Mouse (Mus musculus): ENCODE results near the gene Eml2. TPM values are rescaled to one million over a fixed set of nuclear protein-coding genes. Genes with fewer than 3 reads are reported as not detected.

Eml2 gene
- polyA plus RNA-seq, 1 experiment from 2014 or later: 7.3 TPM

DNA sequence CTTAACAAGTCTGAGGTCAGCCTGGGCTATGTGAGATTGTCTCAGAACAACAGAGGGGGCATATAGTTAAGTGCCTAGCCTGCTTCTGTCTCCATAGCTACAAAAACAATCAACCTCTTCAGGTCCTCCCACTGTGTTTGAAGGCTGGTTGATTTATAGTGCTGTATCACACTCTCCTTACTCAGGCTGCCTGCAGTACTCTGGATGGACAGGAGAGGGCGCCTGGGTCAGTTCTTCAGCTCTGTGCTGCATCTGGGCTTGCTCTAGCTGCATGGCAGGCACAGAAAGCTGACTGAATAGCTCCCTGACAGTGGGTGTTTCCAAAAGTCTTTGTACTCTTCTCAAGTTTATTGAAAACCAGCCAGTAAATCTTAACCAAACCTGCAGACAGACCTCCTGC is 63.2 kb downstream of the Eml2 start:
- peak; percentile 90 for ATAC-seq
- no peak overlapping the region for H3K4me3 ChIP-seq (replicated peaks)
- WGBS: 0% methylated on average over 1 of the region's 1 CpGs
- H3K36me3 ChIP-seq: no peaks in the 10 kb centered on the region
- no peaks in the 10 kb centered on the region for H3K9me3 ChIP-seq
- H3K9ac ChIP-seq: no peak overlapping the region
- no peaks in the 10 kb centered on the region for H3K27me3 ChIP-seq (replicated peaks)
- H3K4me1 ChIP-seq (replicated peaks): peaks cover 19% of the 10 kb centered on the region
- H3K27ac ChIP-seq: no peak overlapping the region; the same call in 1 of the 2 replicates
- H3K4me2 ChIP-seq (replicated peaks): no peak overlapping the region

- peaks cover 3% of the 10 kb centered on the region for H3K36me3 ChIP-seq
- ATAC-seq: peak; percentile 60
- 61% methylated on average over 4 of the region's 4 CpGs for WGBS
- no peak overlapping the region for H3K9ac ChIP-seq
- no peaks in the 10 kb centered on the region for H3K9me3 ChIP-seq
- H3K27me3 ChIP-seq (replicated peaks): no peaks in the 10 kb centered on the region
- no peak overlapping the region for H3K4me3 ChIP-seq (replicated peaks)
- no peak overlapping the region for H3K27ac ChIP-seq
- no peak overlapping the region for H3K4me2 ChIP-seq (replicated peaks)
- peaks cover 19% of the 10 kb centered on the region for H3K4me1 ChIP-seq (replicated peaks)
These were observed 63.8 kb downstream of the Eml2 start for GRCm38 (mm10) chr7:19239986-19240385.

DNA sequence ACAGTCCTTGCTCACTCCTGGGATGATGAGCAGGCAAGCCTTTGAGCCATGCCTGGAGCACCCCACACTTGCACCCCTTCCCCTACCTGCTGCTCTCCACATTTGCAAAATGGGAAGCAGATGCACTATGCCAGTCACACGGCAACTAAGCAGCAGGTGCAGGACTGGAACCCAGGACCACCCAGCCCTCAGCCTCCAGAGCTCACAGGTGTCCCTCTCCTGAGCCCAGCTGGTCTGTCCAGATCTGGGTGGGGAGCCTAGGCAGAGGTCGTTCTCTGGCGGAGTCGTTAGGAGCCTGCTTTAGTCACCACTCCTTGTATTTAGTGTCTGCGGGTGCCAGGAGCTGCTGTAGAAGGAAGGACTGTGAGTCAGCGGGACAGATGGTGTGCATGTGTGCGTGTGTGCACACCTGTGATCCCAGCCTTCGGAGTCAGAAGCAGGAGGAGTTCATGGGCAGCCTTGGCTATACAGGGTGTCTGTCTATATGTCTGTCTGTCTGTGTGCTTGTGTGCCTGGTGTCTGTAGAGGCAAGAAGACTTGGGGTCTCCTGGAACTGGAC is 64.8 kb downstream of the Eml2 start:
- H3K9me3 ChIP-seq: no peaks in the 10 kb centered on the region
- H3K4me2 ChIP-seq (replicated peaks): no peak overlapping the region
- peaks cover 16% of the 10 kb centered on the region for H3K4me1 ChIP-seq (replicated peaks)
- no peak overlapping the region; the same call in 1 of the 2 replicates for H3K9ac ChIP-seq
- WGBS: 81% methylated on average over 8 of the region's 8 CpGs
- no peaks in the 10 kb centered on the region for H3K27me3 ChIP-seq (replicated peaks)
- H3K36me3 ChIP-seq: peaks cover 10% of the 10 kb centered on the region
- peak overlapping the region; percentile 32; the same call in 1 of the 2 replicates for H3K27ac ChIP-seq
- ATAC-seq: no peak
- H3K4me3 ChIP-seq (replicated peaks): no peak overlapping the region

DNA sequence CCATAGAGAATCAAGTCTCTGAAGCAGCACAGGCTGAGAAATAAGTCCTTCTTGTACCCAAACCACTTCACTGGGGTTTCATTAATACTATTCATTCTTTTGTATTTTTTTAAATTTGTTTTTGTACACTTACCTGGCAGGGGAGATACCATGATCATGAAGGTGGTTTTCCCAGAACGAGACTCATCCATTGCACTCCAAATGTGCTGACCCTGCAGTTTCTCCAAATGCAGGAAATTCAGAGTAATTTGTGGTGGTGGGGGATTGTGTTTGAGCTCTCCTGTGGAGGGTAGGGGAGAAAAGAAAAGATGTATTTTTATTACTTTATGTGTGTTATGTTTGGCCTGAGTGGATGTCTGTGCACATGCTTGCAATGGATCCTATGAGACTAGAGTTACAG is 65.8 kb downstream of the Eml2 start:
- H3K4me1 ChIP-seq (replicated peaks): peaks cover 12% of the 10 kb centered on the region
- no peak for ATAC-seq
- no peaks in the 10 kb centered on the region for H3K27me3 ChIP-seq (replicated peaks)
- no peak overlapping the region for H3K27ac ChIP-seq
- H3K36me3 ChIP-seq: peaks cover 10% of the 10 kb centered on the region
- H3K9ac ChIP-seq: no peak overlapping the region
- no peaks in the 10 kb centered on the region for H3K9me3 ChIP-seq
- no peak overlapping the region for H3K4me2 ChIP-seq (replicated peaks)
- no peak overlapping the region for H3K4me3 ChIP-seq (replicated peaks)
- WGBS: 80% methylated on average over 1 of the region's 1 CpGs

- Histone ChIP-seq H3K27ac (no peak overlapping the region), H3K36me3 (peaks cover 16% of the 10 kb centered on the region), H3K4me2 (replicated peaks) (no peak overlapping the region), H3K4me3 (replicated peaks) (no peak overlapping the region), H3K4me1 (replicated peaks) (peaks cover 12% of the 10 kb centered on the region), H3K9ac (no peak overlapping the region), H3K27me3 (replicated peaks) (no peaks in the 10 kb centered on the region), H3K9me3 (no peaks in the 10 kb centered on the region)
- WGBS: 76% methylated on average over 5 of the region's 5 CpGs
- ATAC-seq: no peak
These were observed 67.6 kb downstream of the Eml2 start for GRCm38 (mm10) chr7:19243858-19244257.

GRCm38 (mm10) chr7:19245083-19245482 is 68.9 kb downstream of the Eml2 start:
- no peak overlapping the region for H3K4me3 ChIP-seq (replicated peaks)
- 86% methylated on average over 3 of the region's 3 CpGs for WGBS
- no peak for ATAC-seq

GRCm38 (mm10) chr7:19246855-19247254 is 70.6 kb downstream of the Eml2 start:
- no peak overlapping the region for H3K27ac ChIP-seq
- no peaks in the 10 kb centered on the region for H3K9me3 ChIP-seq
- no peak overlapping the region for H3K4me3 ChIP-seq (replicated peaks)
- 97% methylated on average over 1 of the region's 1 CpGs for WGBS
- no peak overlapping the region for H3K4me2 ChIP-seq (replicated peaks)
- H3K4me1 ChIP-seq (replicated peaks): no peaks in the 10 kb centered on the region
- H3K9ac ChIP-seq: no peak overlapping the region
- ATAC-seq: no peak
- H3K36me3 ChIP-seq: peaks cover 16% of the 10 kb centered on the region
- no peaks in the 10 kb centered on the region for H3K27me3 ChIP-seq (replicated peaks)

More at GRCm38 (mm10) chr7:19245083-19245482, 68.9 kb downstream of the Eml2 start:
- Histone ChIP-seq H3K36me3 (peaks cover 16% of the 10 kb centered on the region), H3K27ac (no peak overlapping the region), H3K27me3 (replicated peaks) (no peaks in the 10 kb centered on the region), H3K9me3 (no peaks in the 10 kb centered on the region), H3K4me1 (replicated peaks) (peaks cover 6% of the 10 kb centered on the region), H3K4me2 (replicated peaks) (no peak overlapping the region), H3K9ac (no peak overlapping the region)

DNA sequence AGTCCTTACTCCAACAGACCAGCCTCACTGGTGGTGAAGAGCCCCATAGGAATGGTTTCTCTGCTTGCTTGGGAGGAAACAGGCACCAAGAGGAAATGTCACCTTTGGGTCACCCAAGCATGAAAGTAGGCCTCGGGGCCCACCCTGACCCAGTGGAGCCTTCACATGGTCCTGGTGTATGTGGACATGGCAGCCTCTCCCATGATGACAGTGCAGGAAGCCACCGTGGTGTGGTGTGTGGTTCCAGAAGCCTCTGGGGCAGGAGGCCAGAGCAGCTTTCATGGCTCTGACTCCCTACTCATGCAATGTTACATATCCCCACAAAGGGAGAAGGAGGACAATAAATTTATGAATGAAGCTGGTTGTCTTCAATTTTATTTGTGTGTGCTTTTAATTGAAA is 71.3 kb downstream of the Eml2 start:
- no peak for ATAC-seq
- 98% methylated on average over 2 of the region's 2 CpGs for WGBS
- Histone ChIP-seq H3K9me3 (no peaks in the 10 kb centered on the region), H3K4me2 (replicated peaks) (no peak overlapping the region), H3K4me1 (replicated peaks) (no peaks in the 10 kb centered on the region), H3K9ac (no peak overlapping the region), H3K4me3 (replicated peaks) (no peak overlapping the region), H3K27me3 (replicated peaks) (no peaks in the 10 kb centered on the region), H3K27ac (no peak overlapping the region), H3K36me3 (peaks cover 16% of the 10 kb centered on the region)

DNA sequence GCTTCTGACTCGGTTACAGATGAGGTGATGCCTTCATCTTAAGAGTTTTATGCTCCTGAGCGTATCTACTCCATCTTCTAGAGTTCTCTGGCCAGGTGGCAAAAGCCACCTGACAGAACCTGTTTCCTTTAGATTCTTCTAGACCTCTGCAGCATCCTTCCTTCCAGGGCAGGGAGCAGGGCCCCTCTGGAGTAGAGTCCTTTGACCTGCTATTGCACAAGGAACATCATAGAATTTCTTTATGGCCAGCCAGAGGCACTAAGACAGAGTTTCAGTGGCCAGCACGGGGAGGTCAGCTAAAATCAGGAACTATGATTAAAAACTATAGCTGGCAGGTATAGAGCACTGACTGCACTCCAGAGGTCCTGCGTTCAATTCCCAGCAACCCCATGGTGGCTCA is 75.9 kb downstream of the Eml2 start:
- no peaks in the 10 kb centered on the region for H3K27me3 ChIP-seq (replicated peaks)
- H3K4me1 ChIP-seq (replicated peaks): no peaks in the 10 kb centered on the region
- WGBS: 75% methylated on average over 4 of the region's 4 CpGs
- ATAC-seq: peak; percentile 44
- H3K4me3 ChIP-seq (replicated peaks): no peak overlapping the region
- H3K36me3 ChIP-seq: peaks cover 19% of the 10 kb centered on the region; the same call in 1 of the 2 replicates
- H3K9me3 ChIP-seq: no peaks in the 10 kb centered on the region
- no peak overlapping the region for H3K9ac ChIP-seq
- H3K27ac ChIP-seq: no peak overlapping the region
- H3K4me2 ChIP-seq (replicated peaks): no peak overlapping the region

- Histone ChIP-seq H3K9ac (no peak overlapping the region), H3K4me3 (replicated peaks) (no peak overlapping the region), H3K9me3 (no peaks in the 10 kb centered on the region), H3K27me3 (replicated peaks) (no peaks in the 10 kb centered on the region), H3K36me3 (peaks cover 20% of the 10 kb centered on the region), H3K27ac (no peak overlapping the region), H3K4me2 (replicated peaks) (no peak overlapping the region), H3K4me1 (replicated peaks) (0 out of 2 replicates have a peak, but pooled peaks cover under 1% of the 10 kb centered on the region)
- ATAC-seq: no peak
- 63% methylated on average over 5 of the region's 5 CpGs for WGBS
These were observed 77.2 kb downstream of the Eml2 start for GRCm38 (mm10) chr7:19253437-19253836.

DNA sequence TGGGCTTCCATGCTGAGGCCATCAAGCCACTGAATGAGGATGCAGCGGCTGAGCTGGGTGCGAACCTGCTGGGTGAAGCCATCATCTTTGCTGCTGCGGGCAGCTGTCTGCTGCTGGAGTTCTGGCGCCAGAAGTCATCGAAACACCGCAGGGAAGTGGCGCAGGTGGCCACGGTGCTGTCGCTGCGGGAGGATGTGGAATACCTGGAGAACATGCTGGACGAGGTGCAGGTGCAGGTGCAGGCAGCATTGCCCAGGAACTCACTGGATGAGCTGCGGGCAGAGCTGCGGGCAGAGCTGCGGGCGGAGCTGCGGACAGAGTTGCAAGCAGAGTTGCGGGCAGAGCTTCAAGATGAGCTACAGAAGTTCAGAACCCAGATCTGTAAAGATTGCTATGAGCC is 79.2 kb downstream of the Eml2 start:
- 87% methylated on average over 17 of the region's 17 CpGs for WGBS
- H3K4me2 ChIP-seq (replicated peaks): no peak overlapping the region
- H3K9ac ChIP-seq: no peak overlapping the region
- H3K27ac ChIP-seq: no peak overlapping the region
- H3K27me3 ChIP-seq (replicated peaks): no peaks in the 10 kb centered on the region
- H3K9me3 ChIP-seq: no peaks in the 10 kb centered on the region
- peaks cover 31% of the 10 kb centered on the region for H3K36me3 ChIP-seq
- no peak overlapping the region for H3K4me3 ChIP-seq (replicated peaks)
- ATAC-seq: no peak
- H3K4me1 ChIP-seq (replicated peaks): 0 out of 2 replicates have a peak, but pooled peaks cover 2% of the 10 kb centered on the region
